Mouse (Mus musculus) layer of hippocampus, adult 9-10 months (tissue): ENCODE data around the gene Pth1r.
"Not testable (repeated sequence)": the region's sequence is repeated elsewhere in the genome, so short reads cannot be mapped to it uniquely, and the experiment has no call there.

Experiments used
- DNase-seq: peaks from one replicate; pipeline ENCODE4 v3.0.0; 2022; ENCODE audit warnings: low spot score

Gene Pth1r

DNA sequence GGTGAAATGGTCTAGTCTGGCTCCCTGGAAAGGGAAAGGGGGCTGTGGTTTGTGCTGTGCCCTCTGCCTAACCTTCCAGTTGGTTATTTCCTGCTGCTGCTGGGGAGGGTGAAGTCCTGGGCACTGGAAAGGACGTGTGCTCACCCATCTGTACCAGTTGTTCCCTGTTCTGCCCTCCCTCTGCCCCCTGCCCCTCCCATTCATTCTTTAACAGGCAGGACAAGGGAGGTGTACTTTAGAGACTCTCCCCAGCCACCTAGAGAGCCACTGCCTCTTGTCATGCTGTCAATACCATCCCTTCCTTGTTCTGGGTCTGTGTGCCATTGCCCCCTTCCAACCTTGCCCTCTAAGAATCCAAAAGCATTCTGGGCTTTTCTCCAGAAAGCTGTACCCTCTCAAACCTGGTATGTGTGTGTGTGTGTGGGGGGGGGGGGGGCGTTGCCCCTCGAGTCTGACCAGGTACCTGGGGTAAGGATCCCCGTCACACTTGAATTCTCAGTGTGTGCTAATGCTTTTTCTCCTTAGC, 63.3 kb downstream of the Pth1r start:
- DNase-seq, result no peak

DNA sequence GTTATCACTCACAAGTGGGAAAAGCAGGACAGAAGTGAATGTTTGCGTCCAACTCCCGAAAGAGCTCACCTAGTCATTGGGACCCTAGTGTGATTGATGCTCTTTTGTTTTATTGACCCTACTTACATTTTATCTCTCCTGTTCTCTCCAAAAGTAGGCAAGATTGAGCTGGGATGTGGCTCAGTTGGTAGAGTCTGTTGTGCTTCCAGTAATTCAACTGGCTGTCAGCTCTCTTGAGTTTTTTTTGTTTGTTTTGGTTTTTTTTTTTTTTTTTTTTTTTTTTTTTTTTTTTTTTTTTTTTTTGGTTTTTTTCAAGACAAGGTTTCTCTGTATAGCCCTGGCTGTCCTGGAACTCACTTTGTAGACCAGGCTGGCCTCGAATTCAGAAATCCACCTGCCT, 64.2 kb downstream of the Pth1r start:
- not testable (repeated sequence) for DNase-seq

GRCm38 (mm10) chr9:110682255-110682654, 64.7 kb downstream of the Pth1r start:
- DNase-seq, result no peak

GRCm38 (mm10) chr9:110681817-110682216, 65.1 kb downstream of the Pth1r start:
- no peak for DNase-seq

GRCm38 (mm10) chr9:110680736-110681507, 66.0 kb downstream of the Pth1r start:
- no peak for DNase-seq

DNA sequence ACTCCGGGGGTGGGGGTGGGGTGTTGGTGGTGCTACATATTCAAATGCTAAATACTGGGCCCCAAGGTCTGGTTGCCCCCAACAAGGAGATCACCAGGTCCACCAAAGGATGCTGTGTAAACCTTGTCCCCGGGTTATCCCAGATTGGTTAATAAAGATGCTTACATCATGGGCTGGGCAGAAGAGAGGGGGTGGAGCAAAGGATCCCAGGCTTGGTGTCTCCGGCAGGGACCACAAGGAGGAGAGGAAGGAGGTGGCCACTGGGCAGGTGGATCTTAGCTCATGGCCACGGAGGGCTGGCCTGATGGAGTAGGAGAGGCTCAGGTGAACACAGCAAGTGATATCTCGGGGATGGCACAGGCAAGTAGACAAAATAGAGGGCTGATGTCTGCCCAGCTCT, 68.1 kb downstream of the Pth1r start:
- DNase-seq, result no peak

DNA sequence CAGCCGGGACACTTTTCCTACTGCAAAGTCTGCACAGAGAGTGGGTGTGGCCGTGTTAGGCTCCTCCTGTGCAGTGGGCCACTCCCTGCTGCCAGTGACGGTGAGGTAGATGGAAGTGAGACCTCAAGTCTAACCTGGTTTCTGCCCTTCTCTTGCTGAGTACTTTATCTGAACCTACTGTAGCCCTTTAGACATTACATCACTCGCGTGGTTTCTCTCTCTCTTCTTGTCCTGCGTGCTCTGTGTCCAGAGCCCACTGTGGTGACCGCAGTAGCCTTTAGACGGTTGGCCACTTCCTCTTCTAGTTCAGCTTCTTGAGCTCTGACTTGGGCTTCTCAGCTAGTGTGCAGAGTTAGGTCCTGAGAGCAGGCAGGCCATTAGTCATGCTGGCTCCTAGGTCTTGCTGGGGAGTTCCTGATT, 70.4 kb downstream of the Pth1r start:
- DNase-seq, result no peak

DNA sequence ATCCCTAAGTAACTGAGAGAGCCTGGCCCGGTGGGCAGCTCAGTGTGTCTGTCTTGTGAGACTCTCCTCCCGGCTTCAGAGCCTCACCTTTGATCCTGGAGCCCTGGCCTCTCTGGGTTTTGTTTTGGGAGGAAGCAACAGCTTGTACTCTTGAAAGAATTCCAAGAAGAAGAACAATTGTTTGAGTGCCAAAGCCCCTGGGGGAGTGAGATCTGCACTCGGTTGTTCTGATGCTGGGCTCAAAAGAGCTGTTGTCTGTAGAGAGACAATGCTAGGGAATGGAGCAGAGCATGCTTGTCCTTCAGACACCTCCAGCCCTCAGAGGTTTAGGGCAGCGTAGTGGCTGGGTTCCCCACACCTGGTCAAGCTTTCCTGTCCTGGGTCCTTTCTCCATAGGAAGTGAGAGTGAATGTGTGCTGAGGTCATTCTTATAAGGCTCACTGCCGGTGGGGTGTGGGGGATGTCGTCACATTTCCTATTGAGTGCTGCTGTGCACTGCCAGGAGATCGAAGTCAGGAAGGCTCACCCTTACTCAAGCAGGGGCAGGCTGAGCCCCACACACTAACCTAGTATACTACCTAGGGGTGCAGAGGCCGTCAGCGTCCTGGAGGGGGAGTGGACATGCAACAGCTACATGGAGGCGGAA, 73.7 kb downstream of the Pth1r start:
- DNase-seq, result no peak

GRCm38 (mm10) chr9:110672462-110673106, 74.4 kb downstream of the Pth1r start:
- no peak for DNase-seq
